Mouse (Mus musculus): ENCODE measurements around the gene Olfr807. TPM values are rescaled to one million over a fixed set of nuclear protein-coding genes. Genes with fewer than 3 reads are reported as not detected.

The Olfr807 gene
- not detected in 2 replicates for polyA plus RNA-seq (2015; fragmentation: Nextera tagmentation; extraction: Ambion mirVana)

DNA sequence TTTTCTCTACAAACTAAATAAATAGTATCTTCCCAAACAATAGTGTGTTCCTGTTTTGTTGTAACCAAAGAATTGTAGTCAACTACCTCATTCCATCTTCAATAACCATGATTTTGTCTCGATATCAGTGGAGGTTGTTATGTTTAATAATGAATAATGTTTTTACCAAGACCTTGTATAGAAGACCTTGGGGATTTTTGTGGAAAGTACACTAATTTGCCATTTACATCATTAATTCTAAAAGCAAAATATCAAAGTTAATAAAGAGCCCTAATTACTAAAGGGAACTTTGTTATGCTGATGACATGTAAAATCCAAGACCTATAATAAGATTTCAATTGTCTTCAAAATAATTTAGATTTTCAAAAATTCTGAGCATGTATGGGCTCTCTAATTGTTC is at the start of gene Olfr807:
Olfr807 (minus strand) TSS at position 101 of the 400 bp plus-strand sequence.
- WGBS = 92% methylated on average over 1 of the region's 1 CpGs
- no peak within 1 kb of the TSS for H3K4me3 ChIP-seq (replicated peaks)
- H3K9ac ChIP-seq = no peak within 1 kb of the TSS
- no peaks in the 10 kb centered on the region for H3K36me3 ChIP-seq
- no peaks in the 10 kb centered on the region for H3K27me3 ChIP-seq (replicated peaks)
- no peak within 1 kb of the TSS for H3K27ac ChIP-seq
- H3K4me2 ChIP-seq (replicated peaks) = no peak within 1 kb of the TSS
- no peak for ATAC-seq
- H3K9me3 ChIP-seq = no peaks in the 10 kb centered on the region
- H3K4me1 ChIP-seq (replicated peaks) = no peaks in the 10 kb centered on the region

- 82% methylated on average over 4 of the region's 4 CpGs for WGBS
- ATAC-seq = no peak
- Histone ChIP-seq H3K36me3 (no peaks in the 10 kb centered on the region), H3K4me2 (replicated peaks) (no peak within 1 kb of the TSS), H3K9ac (no peak within 1 kb of the TSS), H3K4me1 (replicated peaks) (no peaks in the 10 kb centered on the region), H3K4me3 (replicated peaks) (no peak within 1 kb of the TSS), H3K9me3 (no peaks in the 10 kb centered on the region), H3K27me3 (replicated peaks) (no peaks in the 10 kb centered on the region), H3K27ac (no peak within 1 kb of the TSS)
Observed at GRCm38 (mm10) chr10:129804296-129804695, 46.7 kb upstream of the Olfr807 start, which contains the start of gene Olfr811. Gene Olfr811, minus strand, starts transcription at chr10:129804396.

- no peak for ATAC-seq
- Histone ChIP-seq H3K9me3 (no peaks in the 10 kb centered on the region), H3K27ac (no peak within 1 kb of the TSS), H3K9ac (no peak within 1 kb of the TSS), H3K27me3 (replicated peaks) (no peaks in the 10 kb centered on the region), H3K36me3 (no peaks in the 10 kb centered on the region), H3K4me2 (replicated peaks) (no peak within 1 kb of the TSS), H3K4me3 (replicated peaks) (no peak within 1 kb of the TSS), H3K4me1 (replicated peaks) (no peaks in the 10 kb centered on the region)
Observed at GRCm38 (mm10) chr10:129794817-129795216, 37.2 kb upstream of the Olfr807 start, which contains the start of gene Olfr810. Gene Olfr810, minus strand, starts transcription at chr10:129794917.

GRCm38 (mm10) chr10:129778123-129778522 is 20.5 kb upstream of the Olfr807 start:
- Histone ChIP-seq H3K9ac (no peak overlapping the region), H3K4me1 (replicated peaks) (no peaks in the 10 kb centered on the region), H3K27me3 (replicated peaks) (no peaks in the 10 kb centered on the region), H3K36me3 (no peaks in the 10 kb centered on the region), H3K9me3 (no peaks in the 10 kb centered on the region), H3K4me2 (replicated peaks) (no peak overlapping the region), H3K27ac (no peak overlapping the region), H3K4me3 (replicated peaks) (no peak overlapping the region)
- ATAC-seq = no peak

DNA sequence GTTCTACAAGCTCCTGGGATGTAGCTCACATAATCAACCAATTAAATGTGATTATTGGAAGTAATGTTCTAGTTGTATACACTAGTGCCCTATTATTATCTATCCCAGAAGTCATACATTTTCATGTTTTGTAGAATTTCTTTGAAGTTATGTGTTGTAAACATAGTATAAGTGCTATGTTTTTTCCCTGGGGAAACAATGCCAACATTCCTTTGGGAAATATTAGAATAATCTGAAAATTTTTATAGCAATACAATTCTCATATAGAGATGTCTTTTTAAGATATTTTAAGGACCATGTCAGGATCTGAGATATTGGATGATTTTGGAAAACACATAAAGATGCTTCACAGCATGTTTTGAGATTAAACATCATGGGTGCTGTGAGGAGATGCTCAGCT is 16.7 kb upstream of the Olfr807 start, which contains the start of gene Olfr809:
Olfr809 (plus strand) TSS at position 301 of the 400 bp plus-strand sequence.
- no peaks in the 10 kb centered on the region for H3K36me3 ChIP-seq
- no peaks in the 10 kb centered on the region for H3K27me3 ChIP-seq (replicated peaks)
- no peak within 1 kb of the TSS for H3K27ac ChIP-seq
- no peak within 1 kb of the TSS for H3K9ac ChIP-seq
- ATAC-seq = no peak
- no peak within 1 kb of the TSS for H3K4me2 ChIP-seq (replicated peaks)
- H3K4me3 ChIP-seq (replicated peaks) = no peak within 1 kb of the TSS
- no peaks in the 10 kb centered on the region for H3K4me1 ChIP-seq (replicated peaks)
- no peaks in the 10 kb centered on the region for H3K9me3 ChIP-seq

DNA sequence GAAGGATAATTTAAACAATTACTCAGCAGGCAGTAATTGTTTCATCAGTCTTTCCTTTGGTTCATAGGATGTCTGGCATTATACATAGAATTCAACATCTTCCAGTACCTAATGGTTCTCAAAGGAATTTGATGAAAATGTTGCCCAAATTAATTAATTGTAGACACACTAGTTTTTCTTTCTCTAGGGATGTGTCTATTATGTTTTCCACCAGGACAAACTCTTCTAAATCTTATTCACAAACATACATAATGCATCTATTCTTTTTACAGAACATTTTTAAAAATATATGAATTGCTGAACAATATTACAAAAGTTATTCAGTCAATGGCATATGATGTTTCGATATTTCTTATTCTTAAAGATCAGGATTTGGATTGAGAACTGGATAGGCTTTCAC is 7.6 kb upstream of the Olfr807 start, which contains the start of gene Olfr808:
Olfr808 (plus strand) TSS at position 301 of the 400 bp plus-strand sequence.
- H3K9me3 ChIP-seq = no peaks in the 10 kb centered on the region
- H3K4me1 ChIP-seq (replicated peaks) = no peaks in the 10 kb centered on the region
- H3K4me3 ChIP-seq (replicated peaks) = no peak within 1 kb of the TSS
- no peak for ATAC-seq
- H3K27ac ChIP-seq = no peak within 1 kb of the TSS
- no peaks in the 10 kb centered on the region for H3K36me3 ChIP-seq
- no peaks in the 10 kb centered on the region for H3K27me3 ChIP-seq (replicated peaks)
- H3K9ac ChIP-seq = no peak within 1 kb of the TSS
- no peak within 1 kb of the TSS for H3K4me2 ChIP-seq (replicated peaks)
- WGBS = 96% methylated on average over 1 of the region's 1 CpGs

- Histone ChIP-seq H3K9ac (no peak within 1 kb of the TSS), H3K36me3 (no peaks in the 10 kb centered on the region), H3K27ac (no peak within 1 kb of the TSS), H3K4me2 (replicated peaks) (no peak within 1 kb of the TSS), H3K9me3 (no peaks in the 10 kb centered on the region), H3K27me3 (replicated peaks) (no peaks in the 10 kb centered on the region), H3K4me3 (replicated peaks) (no peak within 1 kb of the TSS), H3K4me1 (replicated peaks) (no peaks in the 10 kb centered on the region)
- ATAC-seq = no peak
Observed at GRCm38 (mm10) chr10:129741821-129742220, 15.8 kb downstream of the Olfr807 start, which contains the start of gene Olfr806. Gene Olfr806, minus strand, starts transcription at chr10:129741921.

GRCm38 (mm10) chr10:129729275-129729674 is 28.3 kb downstream of the Olfr807 start, which contains the start of gene Olfr805:
Gene Olfr805, minus strand, starts transcription at chr10:129729375.
- Histone ChIP-seq H3K9me3 (no peaks in the 10 kb centered on the region), H3K27me3 (replicated peaks) (no peaks in the 10 kb centered on the region), H3K9ac (no peak within 1 kb of the TSS), H3K36me3 (no peaks in the 10 kb centered on the region), H3K4me1 (replicated peaks) (no peaks in the 10 kb centered on the region), H3K4me3 (replicated peaks) (no peak within 1 kb of the TSS), H3K27ac (no peak within 1 kb of the TSS), H3K4me2 (replicated peaks) (no peak within 1 kb of the TSS)
- 96% methylated on average over 2 of the region's 2 CpGs for WGBS
- no peak for ATAC-seq

Other genes starting within 250 kb of the Olfr807 start
- gene Olfr791, start 236.0 kb downstream of the Olfr807 start, polyA plus RNA-seq (2015; fragmentation: Nextera tagmentation; extraction: Ambion mirVana) = not detected in 2 replicates
- gene Olfr792, start 218.6 kb downstream of the Olfr807 start, polyA plus RNA-seq (2015; fragmentation: Nextera tagmentation; extraction: Ambion mirVana) = not detected in 2 replicates
- gene Olfr794, start 190.1 kb downstream of the Olfr807 start, polyA plus RNA-seq (2015; fragmentation: Nextera tagmentation; extraction: Ambion mirVana) = not detected in 2 replicates
- gene Olfr796, start 145.2 kb downstream of the Olfr807 start, polyA plus RNA-seq (2015; fragmentation: Nextera tagmentation; extraction: Ambion mirVana) = not detected in 2 replicates
- not detected in 2 replicates for gene Olfr798, start 129.9 kb downstream of the Olfr807 start, polyA plus RNA-seq (2015; fragmentation: Nextera tagmentation; extraction: Ambion mirVana)
- gene Olfr799, start 120.3 kb downstream of the Olfr807 start, polyA plus RNA-seq (2015; fragmentation: Nextera tagmentation; extraction: Ambion mirVana) = not detected in 2 replicates
- gene Olfr800, start 100.1 kb downstream of the Olfr807 start, polyA plus RNA-seq (2015; fragmentation: Nextera tagmentation; extraction: Ambion mirVana) = not detected in 2 replicates
- gene Olfr801, start 83.9 kb downstream of the Olfr807 start, polyA plus RNA-seq (2015; fragmentation: Nextera tagmentation; extraction: Ambion mirVana) = not detected in 2 replicates
- gene Olfr802, start 69.6 kb downstream of the Olfr807 start, polyA plus RNA-seq (2015; fragmentation: Nextera tagmentation; extraction: Ambion mirVana) = not detected in 2 replicates
- not detected in 2 replicates for gene Olfr803, start 63.5 kb downstream of the Olfr807 start, polyA plus RNA-seq (2015; fragmentation: Nextera tagmentation; extraction: Ambion mirVana)
- gene Olfr804, start 54.6 kb downstream of the Olfr807 start, polyA plus RNA-seq (2015; fragmentation: Nextera tagmentation; extraction: Ambion mirVana) = not detected in 2 replicates
- not detected in 2 replicates for gene Olfr805, start 28.4 kb downstream of the Olfr807 start, polyA plus RNA-seq (2015; fragmentation: Nextera tagmentation; extraction: Ambion mirVana)
- gene Olfr806, start 15.9 kb downstream of the Olfr807 start, polyA plus RNA-seq (2015; fragmentation: Nextera tagmentation; extraction: Ambion mirVana) = not detected in 2 replicates
- gene Olfr808, start 7.7 kb upstream of the Olfr807 start, polyA plus RNA-seq (2015; fragmentation: Nextera tagmentation; extraction: Ambion mirVana) = not detected in 2 replicates
- not detected in 2 replicates for gene Olfr809, start 16.8 kb upstream of the Olfr807 start, polyA plus RNA-seq (2015; fragmentation: Nextera tagmentation; extraction: Ambion mirVana)
- gene Olfr810, start 37.1 kb upstream of the Olfr807 start, polyA plus RNA-seq (2015; fragmentation: Nextera tagmentation; extraction: Ambion mirVana) = not detected in 2 replicates
- not detected in 2 replicates for gene Olfr811, start 46.6 kb upstream of the Olfr807 start, polyA plus RNA-seq (2015; fragmentation: Nextera tagmentation; extraction: Ambion mirVana)
- gene Olfr812, start 88.3 kb upstream of the Olfr807 start, polyA plus RNA-seq (2015; fragmentation: Nextera tagmentation; extraction: Ambion mirVana) = not detected in 2 replicates
- gene Olfr813, start 97.6 kb upstream of the Olfr807 start, polyA plus RNA-seq (2015; fragmentation: Nextera tagmentation; extraction: Ambion mirVana) = not detected in 2 replicates
- not detected in 2 replicates for gene Olfr814, start 122.1 kb upstream of the Olfr807 start, polyA plus RNA-seq (2015; fragmentation: Nextera tagmentation; extraction: Ambion mirVana)
- not detected in 2 replicates for gene Olfr815, start 148.1 kb upstream of the Olfr807 start, polyA plus RNA-seq (2015; fragmentation: Nextera tagmentation; extraction: Ambion mirVana)
- gene Olfr816, start 157.8 kb upstream of the Olfr807 start, polyA plus RNA-seq (2015; fragmentation: Nextera tagmentation; extraction: Ambion mirVana) = not detected in 2 replicates
- not detected in 2 replicates for gene Olfr818, start 191.3 kb upstream of the Olfr807 start, polyA plus RNA-seq (2015; fragmentation: Nextera tagmentation; extraction: Ambion mirVana)
- gene Olfr819, start 209.5 kb upstream of the Olfr807 start, polyA plus RNA-seq (2015; fragmentation: Nextera tagmentation; extraction: Ambion mirVana) = not detected in 2 replicates
- not detected in 2 replicates for gene Olfr247, start 218.3 kb upstream of the Olfr807 start, polyA plus RNA-seq (2015; fragmentation: Nextera tagmentation; extraction: Ambion mirVana)
- not detected in 2 replicates for gene Gm10310, start 227.3 kb upstream of the Olfr807 start, polyA plus RNA-seq (2015; fragmentation: Nextera tagmentation; extraction: Ambion mirVana)